Mouse (Mus musculus) kidney, postnatal 10 days (tissue): ENCODE measurements at regions not wholly inside any gene's neighbourhood (a gene's known extent, or its start where the extent isn't known, plus 50 kb on each side); places are given as distances from the start of the nearest gene placed in this dataset.
A peak's percentile ranks its signal among the peaks of the same experiment; 100 is the strongest.

Experiments
- DNase-seq: peaks from one replicate; pipeline ENCODE4 v3.0.0; 2021; ENCODE audit warnings: mixed read lengths

GRCm38 (mm10) chr3:149405872-149406271, 415.5 kb upstream of the Adgrl2 start:
- no peak for DNase-seq

GRCm38 (mm10) chr3:149404691-149405090, 414.3 kb upstream of the Adgrl2 start:
- DNase-seq = no peak

GRCm38 (mm10) chr3:149402496-149402895, 412.1 kb upstream of the Adgrl2 start:
- no peak for DNase-seq

- DNase-seq = no peak
Observed at GRCm38 (mm10) chr3:149395082-149395481, 404.7 kb upstream of the Adgrl2 start.

- no peak for DNase-seq
Observed at GRCm38 (mm10) chr3:149393317-149394172, 403.2 kb upstream of the Adgrl2 start.

GRCm38 (mm10) chr3:149392164-149392563, 401.8 kb upstream of the Adgrl2 start:
- DNase-seq = no peak

- DNase-seq = no peak
Observed at GRCm38 (mm10) chr3:149387537-149387936, 397.2 kb upstream of the Adgrl2 start.

GRCm38 (mm10) chr3:149386027-149386426, 395.7 kb upstream of the Adgrl2 start:
- DNase-seq = no peak

GRCm38 (mm10) chr3:149385336-149385735, 395.0 kb upstream of the Adgrl2 start:
- DNase-seq = no peak

- peak; percentile 25 for DNase-seq
Observed at GRCm38 (mm10) chr3:149381559-149382245, 391.3 kb upstream of the Adgrl2 start.

- no peak for DNase-seq
Observed at GRCm38 (mm10) chr3:149381051-149381450, 390.7 kb upstream of the Adgrl2 start.

GRCm38 (mm10) chr3:149379866-149380472, 389.6 kb upstream of the Adgrl2 start:
- DNase-seq = no peak

GRCm38 (mm10) chr3:149379249-149379865, 389.0 kb upstream of the Adgrl2 start:
- DNase-seq = no peak

GRCm38 (mm10) chr3:149371439-149371838, 381.1 kb upstream of the Adgrl2 start:
- DNase-seq = no peak

GRCm38 (mm10) chr3:149370517-149371227, 380.3 kb upstream of the Adgrl2 start:
- DNase-seq = no peak

GRCm38 (mm10) chr3:149367888-149368287, 377.5 kb upstream of the Adgrl2 start:
- no peak for DNase-seq

- no peak for DNase-seq
Observed at GRCm38 (mm10) chr3:149360164-149360563, 369.8 kb upstream of the Adgrl2 start.

GRCm38 (mm10) chr3:149358570-149359193, 368.3 kb upstream of the Adgrl2 start:
- no peak for DNase-seq

- no peak for DNase-seq
Observed at GRCm38 (mm10) chr3:149357903-149358569, 367.7 kb upstream of the Adgrl2 start.

- DNase-seq = no peak
Observed at GRCm38 (mm10) chr3:149357121-149357520, 366.8 kb upstream of the Adgrl2 start.

- DNase-seq = no peak
Observed at GRCm38 (mm10) chr3:149355362-149355761, 365.0 kb upstream of the Adgrl2 start.
